Mouse (Mus musculus): ENCODE measurements around the gene Nkg7.

- no peak for TF ChIP-seq POLR2A (IDR thresholded peaks at IDR 0.05; ENCODE audit: borderline replicate concordance, control insufficient read depth, low read depth, low read length)
- TF ChIP-seq CTCF (IDR thresholded peaks at IDR 0.05; ENCODE audit: control insufficient read depth, insufficient read depth, low read length), result no peak
Observed at GRCm38 (mm10) chr7:43392349-43393121, 44.3 kb upstream of the Nkg7 start.
